Mouse (Mus musculus): ENCODE measurements at regions not wholly inside any gene's neighbourhood (a gene's known extent, or its start where the extent isn't known, plus 50 kb on each side); places are given as distances from the start of the nearest gene placed in this dataset.

DNA sequence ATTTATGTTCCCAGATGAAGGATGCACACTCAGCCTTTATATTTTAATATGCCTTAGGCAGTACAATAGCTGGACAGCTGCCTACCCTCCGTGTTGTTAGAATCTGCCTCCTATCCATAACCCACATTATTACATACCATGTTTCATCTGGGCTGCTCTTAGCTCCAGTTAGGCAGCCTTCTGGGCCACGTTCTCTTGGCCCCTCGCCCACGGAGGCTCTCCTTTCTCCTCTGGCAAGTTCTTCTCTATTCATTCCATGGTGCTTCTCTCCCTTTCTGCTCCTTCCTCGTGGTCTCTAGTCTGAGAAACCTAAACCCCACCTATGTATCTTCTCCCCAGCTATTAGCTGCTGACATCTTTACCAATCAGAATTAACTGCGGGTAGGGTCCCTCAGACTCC lies 152.7 kb upstream of the Hs6st1 start:
- Histone ChIP-seq H3K27me3 (ENCODE audit: insufficient read depth, low read length) (no peaks in the 10 kb centered on the region), H3K9ac (no peak overlapping the region), H3K4me3 (ENCODE audit: low read depth, low read length) (no peak overlapping the region), H3K4me2 (no peak overlapping the region), H3K36me3 (ENCODE audit: insufficient read depth) (no peaks in the 10 kb centered on the region), H3K9me3 (ENCODE audit: low read depth, low read length) (no peaks in the 10 kb centered on the region), H3K4me1 (ENCODE audit: insufficient read depth) (no peaks in the 10 kb centered on the region), H3K27ac (ENCODE audit: low read depth) (no peak overlapping the region)
- ATAC-seq (ENCODE audit: insufficient read depth), result no peak
- 77% methylated on average over 6 of the region's 6 CpGs for WGBS
- TF ChIP-seq CTCF (IDR thresholded peaks at IDR 0.05; ENCODE audit: low read depth), result no peak
- no peak for DNase-seq

GRCm38 (mm10) chr1:35919840-35920734 lies 148.1 kb upstream of the Hs6st1 start:
- H3K4me1 ChIP-seq (ENCODE audit: insufficient read depth), result no peaks in the 10 kb centered on the region
- no peak overlapping the region for H3K4me3 ChIP-seq (ENCODE audit: low read depth, low read length)
- ATAC-seq (ENCODE audit: insufficient read depth) (no peak), DNase-seq (no peak)
- H3K27ac ChIP-seq (ENCODE audit: low read depth), result no peak overlapping the region
- H3K4me2 ChIP-seq, result no peak overlapping the region
- TF ChIP-seq CTCF (IDR thresholded peaks at IDR 0.05; ENCODE audit: low read depth), result no peak
- no peak overlapping the region for H3K9ac ChIP-seq
- H3K9me3 ChIP-seq (ENCODE audit: low read depth, low read length), result no peaks in the 10 kb centered on the region
- no peaks in the 10 kb centered on the region for H3K27me3 ChIP-seq (ENCODE audit: insufficient read depth, low read length)
- no peaks in the 10 kb centered on the region for H3K36me3 ChIP-seq (ENCODE audit: insufficient read depth)
- 72% methylated on average over 12 of the region's 12 CpGs for whole genome bisulfite sequencing

DNA sequence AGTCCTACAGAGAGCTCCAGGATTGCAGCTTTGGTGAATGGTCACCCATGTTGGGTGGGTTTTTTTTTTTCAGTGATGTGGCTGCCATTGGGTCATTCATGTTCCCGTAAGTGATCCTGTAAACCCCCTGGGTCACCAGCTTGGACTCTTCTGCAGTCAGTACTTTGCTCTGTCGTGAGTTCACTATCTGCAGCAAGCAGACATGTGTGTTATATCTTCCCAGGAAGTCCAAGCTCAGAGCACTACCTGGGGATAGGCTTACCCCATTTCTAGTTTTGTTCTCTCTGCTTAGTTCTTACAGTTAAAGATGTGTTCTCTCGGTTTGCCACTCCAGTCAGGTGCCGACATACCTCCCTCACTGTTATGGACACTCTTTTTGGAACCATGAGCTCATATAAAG lies 143.4 kb upstream of the Hs6st1 start:
- no peak for DNase-seq
- Histone ChIP-seq H3K27ac (ENCODE audit: low read depth) (no peak overlapping the region), H3K27me3 (ENCODE audit: insufficient read depth, low read length) (no peaks in the 10 kb centered on the region), H3K9ac (no peak overlapping the region), H3K36me3 (ENCODE audit: insufficient read depth) (no peaks in the 10 kb centered on the region), H3K4me2 (no peak overlapping the region), H3K9me3 (ENCODE audit: low read depth, low read length) (no peaks in the 10 kb centered on the region), H3K4me3 (ENCODE audit: low read depth, low read length) (no peak overlapping the region), H3K4me1 (ENCODE audit: insufficient read depth) (peaks cover 12% of the 10 kb centered on the region)
- TF ChIP-seq CTCF (IDR thresholded peaks at IDR 0.05; ENCODE audit: low read depth), result no peak
- ATAC-seq (ENCODE audit: insufficient read depth), result no peak
- WGBS, result 88% methylated on average over 4 of the region's 4 CpGs

DNA sequence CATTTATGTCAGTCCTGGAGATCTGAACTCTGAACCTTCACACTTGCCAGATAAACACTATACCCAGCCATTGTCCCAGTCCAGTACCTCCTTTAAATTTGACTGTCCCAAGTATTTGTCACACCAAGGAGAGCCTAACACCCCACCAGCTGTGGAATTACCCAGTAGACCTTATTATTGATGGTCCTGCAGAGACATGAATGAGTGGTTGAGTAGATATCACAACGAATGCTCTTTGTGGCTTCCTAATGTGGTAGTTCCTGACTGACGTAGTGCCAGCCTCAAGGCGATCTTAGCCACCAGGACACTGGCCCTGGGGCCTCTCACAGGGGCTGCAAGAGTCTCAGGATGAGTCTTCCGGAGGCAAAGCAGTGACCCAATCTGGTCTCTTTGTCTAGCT lies 142.9 kb upstream of the Hs6st1 start:
- 75% methylated on average over 4 of the region's 4 CpGs for WGBS
- H3K4me1 ChIP-seq (ENCODE audit: insufficient read depth), result peaks cover 12% of the 10 kb centered on the region
- H3K27me3 ChIP-seq (ENCODE audit: insufficient read depth, low read length), result no peaks in the 10 kb centered on the region
- H3K27ac ChIP-seq (ENCODE audit: low read depth), result no peak overlapping the region
- H3K9ac ChIP-seq, result no peak overlapping the region
- H3K36me3 ChIP-seq (ENCODE audit: insufficient read depth), result no peaks in the 10 kb centered on the region
- no peak for DNase-seq
- H3K4me2 ChIP-seq, result no peak overlapping the region
- no peak for ATAC-seq (ENCODE audit: insufficient read depth)
- H3K9me3 ChIP-seq (ENCODE audit: low read depth, low read length), result no peaks in the 10 kb centered on the region
- no peak for TF ChIP-seq CTCF (IDR thresholded peaks at IDR 0.05; ENCODE audit: low read depth)
- H3K4me3 ChIP-seq (ENCODE audit: low read depth, low read length), result no peak overlapping the region

DNA sequence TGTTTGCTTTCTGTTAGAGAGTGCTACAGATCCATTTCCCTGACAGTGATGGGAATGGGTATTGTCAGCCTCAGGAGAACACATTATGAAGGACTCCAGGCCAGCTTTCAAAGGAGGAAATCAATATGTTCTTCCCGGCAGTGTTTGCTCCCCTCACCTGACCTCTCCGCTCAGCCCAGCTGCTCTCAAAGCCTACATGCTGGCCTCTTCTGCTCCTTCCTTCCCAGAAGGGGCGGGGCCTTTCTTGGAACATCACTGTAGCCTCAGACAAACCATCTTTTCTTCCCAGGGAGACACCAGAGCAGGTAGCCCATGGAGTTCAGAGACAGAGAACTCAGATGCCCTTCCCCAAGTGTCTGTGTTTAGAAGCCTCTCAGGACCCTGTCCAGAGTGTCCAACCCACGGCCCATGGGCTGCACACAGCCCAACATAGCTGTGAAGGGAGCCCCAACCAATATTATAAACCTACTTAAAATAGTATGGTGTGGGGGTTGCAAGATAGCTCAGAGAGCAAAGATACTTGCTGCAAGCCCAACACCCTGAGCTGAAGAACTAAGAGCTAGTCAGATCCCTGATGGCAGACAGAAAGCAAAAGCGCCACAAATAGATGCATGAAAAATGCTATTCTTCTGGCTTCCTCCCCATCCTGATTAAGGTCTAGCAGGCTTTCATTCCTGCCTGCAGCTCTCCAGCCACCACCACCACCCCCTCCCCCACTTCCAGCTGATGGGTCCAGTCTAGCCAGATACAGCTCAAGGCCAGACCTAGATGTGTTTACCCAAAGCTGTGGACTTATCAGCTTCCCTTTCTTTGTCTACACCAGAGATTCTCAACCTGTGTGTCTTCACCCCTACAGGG lies 141.8 kb upstream of the Hs6st1 start:
- Histone ChIP-seq H3K9ac (no peak overlapping the region), H3K4me1 (ENCODE audit: insufficient read depth) (peaks cover 12% of the 10 kb centered on the region), H3K27ac (ENCODE audit: low read depth) (peak overlapping the region; percentile 65; the same call in 1 of the 2 replicates), H3K4me2 (no peak overlapping the region; the same call in 1 of the 2 replicates), H3K27me3 (ENCODE audit: insufficient read depth, low read length) (no peaks in the 10 kb centered on the region), H3K4me3 (ENCODE audit: low read depth, low read length) (no peak overlapping the region), H3K36me3 (ENCODE audit: insufficient read depth) (no peaks in the 10 kb centered on the region), H3K9me3 (ENCODE audit: low read depth, low read length) (no peaks in the 10 kb centered on the region)
- TF ChIP-seq CTCF (IDR thresholded peaks at IDR 0.05; ENCODE audit: low read depth), result no peak
- DNase-seq, result peak; percentile 73
- 28% methylated on average over 5 of the region's 5 CpGs for WGBS
- peak; percentile 89 for ATAC-seq (ENCODE audit: insufficient read depth)

GRCm38 (mm10) chr1:35927049-35927415 lies 141.2 kb upstream of the Hs6st1 start:
- Histone ChIP-seq H3K36me3 (ENCODE audit: insufficient read depth) (no peaks in the 10 kb centered on the region), H3K4me2 (no peak overlapping the region), H3K9ac (no peak overlapping the region), H3K27ac (ENCODE audit: low read depth) (0 out of 2 replicates have a peak overlapping the region, but pooled peaks have one; percentile 4), H3K4me3 (ENCODE audit: low read depth, low read length) (no peak overlapping the region), H3K27me3 (ENCODE audit: insufficient read depth, low read length) (no peaks in the 10 kb centered on the region), H3K9me3 (ENCODE audit: low read depth, low read length) (no peaks in the 10 kb centered on the region), H3K4me1 (ENCODE audit: insufficient read depth) (peaks cover 12% of the 10 kb centered on the region)
- WGBS, result 15% methylated on average over 3 of the region's 3 CpGs
- TF ChIP-seq CTCF (IDR thresholded peaks at IDR 0.05; ENCODE audit: low read depth), result no peak
- ATAC-seq (ENCODE audit: insufficient read depth), result no peak
- peak; percentile 73 for DNase-seq

- 45% methylated on average over 3 of the region's 3 CpGs for WGBS
- H3K27ac ChIP-seq (ENCODE audit: low read depth), result no peak overlapping the region
Measured at GRCm38 (mm10) chr1:35930351-35930750, 137.8 kb upstream of the Hs6st1 start.

More at GRCm38 (mm10) chr1:35930351-35930750, 137.8 kb upstream of the Hs6st1 start:
- H3K9me3 ChIP-seq (ENCODE audit: low read depth, low read length), result no peaks in the 10 kb centered on the region
- no peak overlapping the region for H3K4me2 ChIP-seq
- H3K4me3 ChIP-seq (ENCODE audit: low read depth, low read length), result no peak overlapping the region
- DNase-seq, result no peak
- no peak for TF ChIP-seq CTCF (IDR thresholded peaks at IDR 0.05; ENCODE audit: low read depth)
- no peak overlapping the region for H3K9ac ChIP-seq
- H3K4me1 ChIP-seq (ENCODE audit: insufficient read depth), result peaks cover 20% of the 10 kb centered on the region
- no peaks in the 10 kb centered on the region for H3K27me3 ChIP-seq (ENCODE audit: insufficient read depth, low read length)
- no peak for ATAC-seq (ENCODE audit: insufficient read depth)
- H3K36me3 ChIP-seq (ENCODE audit: insufficient read depth), result no peaks in the 10 kb centered on the region

Data from lung, embryonic 14.5 days (tissue).